Mouse (Mus musculus): Measurements from ENCODE around the gene Samd14. TPM values are rescaled to one million over a fixed set of nuclear protein-coding genes. Genes with fewer than 3 reads are reported as not detected.

Gene Samd14
- polyA plus RNA-seq, 1 experiment from 2014 or later: 24.5 TPM

GRCm38 (mm10) chr11:95012075-95012474 is 2.4 kb downstream of the Samd14 start:
- Histone ChIP-seq H3K36me3 (ENCODE audit: insufficient read depth) (peaks cover 24% of the 10 kb centered on the region; the same call in 1 of the 2 replicates), H3K27me3 (ENCODE audit: insufficient read depth, low read length) (no peaks in the 10 kb centered on the region), H3K9me3 (ENCODE audit: low read depth, low read length) (no peaks in the 10 kb centered on the region), H3K27ac (ENCODE audit: low read depth) (peak overlapping the region; percentile 3), H3K4me2 (peak overlapping the region; percentile 87), H3K4me1 (ENCODE audit: insufficient read depth) (peaks cover 18% of the 10 kb centered on the region; the same call in 1 of the 2 replicates), H3K9ac (peak overlapping the region; percentile 18), H3K4me3 (ENCODE audit: low read depth, low read length) (peak overlapping the region; percentile 72)
- DNase-seq (no peak), ATAC-seq (ENCODE audit: insufficient read depth) (no peak)
- no peak for TF ChIP-seq CTCF (IDR thresholded peaks at IDR 0.05; ENCODE audit: low read depth)
- 38% methylated on average over 3 of the region's 3 CpGs for WGBS

- TF ChIP-seq CTCF (IDR thresholded peaks at IDR 0.05; ENCODE audit: low read depth): no peak
- 36% methylated on average over 3 of the region's 3 CpGs for WGBS
Observed at GRCm38 (mm10) chr11:95012487-95012886, 2.8 kb downstream of the Samd14 start.

GRCm38 (mm10) chr11:95015484-95015883 is 5.8 kb downstream of the Samd14 start:
- no peak overlapping the region for H3K9ac ChIP-seq
- H3K9me3 ChIP-seq (ENCODE audit: low read depth, low read length): no peaks in the 10 kb centered on the region
- 0 out of 2 replicates have a peak, but pooled peaks cover 3% of the 10 kb centered on the region for H3K27me3 ChIP-seq (ENCODE audit: insufficient read depth, low read length)
- H3K27ac ChIP-seq (ENCODE audit: low read depth): no peak overlapping the region
- WGBS: 46% methylated on average over 3 of the region's 3 CpGs
- no peak overlapping the region for H3K4me3 ChIP-seq (ENCODE audit: low read depth, low read length)
- no peak overlapping the region for H3K4me2 ChIP-seq
- DNase-seq (no peak), ATAC-seq (ENCODE audit: insufficient read depth) (no peak)
- H3K4me1 ChIP-seq (ENCODE audit: insufficient read depth): peaks cover 6% of the 10 kb centered on the region; the same call in 1 of the 2 replicates
- H3K36me3 ChIP-seq (ENCODE audit: insufficient read depth): peaks cover 44% of the 10 kb centered on the region; the same call in 1 of the 2 replicates
- no peak for TF ChIP-seq CTCF (IDR thresholded peaks at IDR 0.05; ENCODE audit: low read depth)

More at GRCm38 (mm10) chr11:95012487-95012886, 2.8 kb downstream of the Samd14 start:
- peak overlapping the region; percentile 87; the same call in 1 of the 2 replicates for H3K4me2 ChIP-seq
- DNase-seq (no peak), ATAC-seq (ENCODE audit: insufficient read depth) (no peak)
- peak overlapping the region; percentile 3; the same call in 1 of the 2 replicates for H3K27ac ChIP-seq (ENCODE audit: low read depth)
- peak overlapping the region; percentile 72; the same call in 1 of the 2 replicates for H3K4me3 ChIP-seq (ENCODE audit: low read depth, low read length)
- H3K27me3 ChIP-seq (ENCODE audit: insufficient read depth, low read length): no peaks in the 10 kb centered on the region
- H3K9me3 ChIP-seq (ENCODE audit: low read depth, low read length): no peaks in the 10 kb centered on the region
- no peak overlapping the region for H3K9ac ChIP-seq
- peaks cover 25% of the 10 kb centered on the region; the same call in 1 of the 2 replicates for H3K36me3 ChIP-seq (ENCODE audit: insufficient read depth)
- H3K4me1 ChIP-seq (ENCODE audit: insufficient read depth): peaks cover 18% of the 10 kb centered on the region; the same call in 1 of the 2 replicates

GRCm38 (mm10) chr11:95022237-95022992 is 12.7 kb downstream of the Samd14 start:
- H3K4me1 ChIP-seq (ENCODE audit: insufficient read depth): no peaks in the 10 kb centered on the region
- DNase-seq (peak; percentile 44), ATAC-seq (ENCODE audit: insufficient read depth) (no peak)
- H3K4me3 ChIP-seq (ENCODE audit: low read depth, low read length): no peak overlapping the region
- WGBS: 75% methylated on average over 10 of the region's 10 CpGs
- H3K9ac ChIP-seq: no peak overlapping the region
- no peaks in the 10 kb centered on the region for H3K9me3 ChIP-seq (ENCODE audit: low read depth, low read length)
- H3K4me2 ChIP-seq: no peak overlapping the region
- H3K36me3 ChIP-seq (ENCODE audit: insufficient read depth): peaks cover 76% of the 10 kb centered on the region
- H3K27me3 ChIP-seq (ENCODE audit: insufficient read depth, low read length): 0 out of 2 replicates have a peak, but pooled peaks cover 3% of the 10 kb centered on the region
- TF ChIP-seq CTCF (IDR thresholded peaks at IDR 0.05; ENCODE audit: low read depth): peak; percentile 50
- no peak overlapping the region for H3K27ac ChIP-seq (ENCODE audit: low read depth)

- H3K4me1 ChIP-seq (ENCODE audit: insufficient read depth): no peaks in the 10 kb centered on the region
- H3K27me3 ChIP-seq (ENCODE audit: insufficient read depth, low read length): 0 out of 2 replicates have a peak, but pooled peaks cover 3% of the 10 kb centered on the region
- no peak overlapping the region for H3K4me3 ChIP-seq (ENCODE audit: low read depth, low read length)
- 95% methylated on average over 9 of the region's 9 CpGs for WGBS
- DNase-seq: no peak
- no peak overlapping the region for H3K9ac ChIP-seq
- no peak overlapping the region for H3K27ac ChIP-seq (ENCODE audit: low read depth)
- H3K4me2 ChIP-seq: no peak overlapping the region
- no peak for ATAC-seq (ENCODE audit: insufficient read depth)
- no peaks in the 10 kb centered on the region for H3K9me3 ChIP-seq (ENCODE audit: low read depth, low read length)
- no peak for TF ChIP-seq CTCF (IDR thresholded peaks at IDR 0.05; ENCODE audit: low read depth)
- peaks cover 76% of the 10 kb centered on the region for H3K36me3 ChIP-seq (ENCODE audit: insufficient read depth)
Observed at GRCm38 (mm10) chr11:95023481-95023880, 13.8 kb downstream of the Samd14 start.

GRCm38 (mm10) chr11:95024439-95025184 is 14.9 kb downstream of the Samd14 start:
- Histone ChIP-seq H3K36me3 (ENCODE audit: insufficient read depth) (peaks cover 65% of the 10 kb centered on the region), H3K9ac (no peak overlapping the region)
- DNase-seq: peak; percentile 31

More at GRCm38 (mm10) chr11:95024439-95025184, 14.9 kb downstream of the Samd14 start:
- no peak for ATAC-seq (ENCODE audit: insufficient read depth)
- no peak overlapping the region for H3K27ac ChIP-seq (ENCODE audit: low read depth)
- WGBS: 62% methylated on average over 29 of the region's 29 CpGs
- H3K9me3 ChIP-seq (ENCODE audit: low read depth, low read length): no peaks in the 10 kb centered on the region
- no peaks in the 10 kb centered on the region for H3K4me1 ChIP-seq (ENCODE audit: insufficient read depth)
- H3K27me3 ChIP-seq (ENCODE audit: insufficient read depth, low read length): 0 out of 2 replicates have a peak, but pooled peaks cover 3% of the 10 kb centered on the region
- H3K4me2 ChIP-seq: no peak overlapping the region
- TF ChIP-seq CTCF (IDR thresholded peaks at IDR 0.05; ENCODE audit: low read depth): no peak
- no peak overlapping the region for H3K4me3 ChIP-seq (ENCODE audit: low read depth, low read length)
